In the genomic region with DNA sequence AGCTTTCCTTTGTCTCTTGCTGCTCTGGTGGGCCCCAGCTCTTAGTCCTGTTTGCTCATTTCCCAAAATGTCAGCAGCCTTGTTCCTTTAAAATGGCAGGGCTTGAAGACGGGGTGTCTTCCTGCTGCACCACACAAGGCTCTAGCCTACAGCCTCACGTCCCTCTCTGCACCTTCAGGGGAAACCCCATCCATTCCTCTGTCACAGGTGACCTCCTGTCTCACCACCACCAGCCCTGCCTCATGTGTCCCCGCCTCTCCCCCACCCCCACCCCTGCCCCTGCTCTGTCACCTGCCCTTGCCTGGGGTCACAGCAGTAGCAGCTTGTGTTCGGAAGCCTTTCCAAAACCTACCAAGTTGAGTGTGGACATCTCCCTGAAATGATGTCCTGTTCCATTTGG, we compare ENCODE assay signal across 21 mouse cellular contexts.
DNase-seq lines count a peak whose midpoint lies in the region; TF ChIP-seq lines count a peak whose summit lies in the region.
"Had no signal": no experiment of that assay in that cellular context is flagged by ENCODE, and none has a peak within 500 bp of the region (broad histone marks: within the 10 kb centered on the region; RNA-seq: fewer than 3 reads in every experiment).

No protein-coding gene starts in this region.

- no peak overlapping the region for H3K9ac ChIP-seq in CH12.LX (ENCODE audit: insufficient read depth, low read depth)
- no peak overlapping the region for H3K9ac ChIP-seq in ES-Bruce4 (ENCODE audit: low read depth, poor library complexity, severe bottlenecking)

- TF ChIP-seq CTCF in CH12.LX (conservative IDR thresholded peaks at IDR 0.05 in 1 of 2, IDR thresholded peaks at IDR 0.05 in 1 of 2; ENCODE audit: low read depth in 2 of 2, low read length in 2 of 2) = no peak
- TF ChIP-seq CTCF in ES-Bruce4 (IDR thresholded peaks at IDR 0.05; ENCODE audit: low read depth, low read length) = no peak

- TF ChIP-seq EP300 in CH12.LX (IDR thresholded peaks at IDR 0.05; ENCODE audit: low read length) (no peak), ES-Bruce4 (IDR thresholded peaks at IDR 0.05; ENCODE audit: insufficient read depth, low read depth, low read length) (peak; percentile 81)

- TF ChIP-seq RAD21 in CH12.LX (IDR thresholded peaks at IDR 0.05; ENCODE audit: low read depth, low read length) = no peak

- TF ChIP-seq POLR2A in CH12.LX (IDR thresholded peaks at IDR 0.05; ENCODE audit: low read depth, low read length) (0 out of 2 replicates have a peak, but pooled peaks have one; percentile 34), ES-Bruce4 (IDR thresholded peaks at IDR 0.05; ENCODE audit: insufficient read depth, low read length) (no peak)

- H3K27ac ChIP-seq in CH12.LX (ENCODE audit: insufficient read depth, low read depth) (no peak overlapping the region), ES-Bruce4 (ENCODE audit: insufficient read depth, low read length) (peak overlapping the region; percentile 48; the same call in 1 of the 2 replicates)

- H3K27me3 ChIP-seq in CH12.LX (replicated peaks) (no peaks in the 10 kb centered on the region), ES-Bruce4 (ENCODE audit: control insufficient read depth, insufficient read depth, low read length, poor library complexity, severe bottlenecking) (no peaks in the 10 kb centered on the region)
- H3K27me3 ChIP-seq: Patski had no signal

- peaks cover 17 to 53% of the 10 kb centered on the region in 2 experiments for H3K4me1 ChIP-seq in CH12.LX (ENCODE audit: control insufficient read depth in 1 of 2, insufficient read depth in 2 of 2)
- H3K4me1 ChIP-seq in ES-Bruce4 (ENCODE audit: control insufficient read depth, insufficient read depth, low read length) = peaks cover 12% of the 10 kb centered on the region

- peak overlapping the region in 2 of 3 experiments; percentile 7 to 13 for H3K4me3 ChIP-seq in CH12.LX (replicated peaks in 1 of 3; ENCODE audit: low read depth in 2 of 3, low read length in 2 of 3, poor library complexity in 1 of 3)
- no peak overlapping the region for H3K4me3 ChIP-seq in ES-Bruce4 (ENCODE audit: low read depth, low read length)

- H3K4me2 ChIP-seq in CH12.LX (ENCODE audit: insufficient read depth, low read depth, poor library complexity, severe bottlenecking) = peak overlapping the region; percentile 3; the same call in 1 of the 2 replicates

- peaks cover 2% of the 10 kb centered on the region for H3K9me3 ChIP-seq in CH12.LX (replicated peaks; ENCODE audit: low read length)
- H3K9me3 ChIP-seq in ES-Bruce4 (replicated peaks; ENCODE audit: control insufficient read depth, insufficient read depth, low read length, poor library complexity, severe bottlenecking) = no peaks in the 10 kb centered on the region
- H3K9me3 ChIP-seq: G1E had no signal

- H3K36me3 ChIP-seq in CH12.LX (replicated peaks in 1 of 2; ENCODE audit: control insufficient read depth in 1 of 2, insufficient read depth in 1 of 2, low read length in 1 of 2) (no peaks in the 10 kb centered on the region), ES-Bruce4 (ENCODE audit: control insufficient read depth, insufficient read depth, low read length, poor library complexity, severe bottlenecking) (no peaks in the 10 kb centered on the region)
- H3K36me3 ChIP-seq: G1E had no signal

- dilution Hi-C loops in CH12.LX (cut with MboI; ENCODE audit: extremely low pct_ligation_motif_present, extremely low pct_unique_long_range_greater_than_20kb, low sequenced_read_pairs) = no loop called here

- no peaks in the 10 kb centered on the region for H3K79me2 ChIP-seq in CH12.LX (replicated peaks; ENCODE audit: control insufficient read depth, extremely low read depth, insufficient read depth, poor library complexity, severe bottlenecking)

- DNase-seq in CH12.LX (ENCODE audit: extremely low read depth) (peak; percentile 71), ES-CJ7 (ENCODE audit: low read depth, low spot score) (peak; percentile 19)
- DNase-seq in frontal cortex, postnatal 36 days (ENCODE audit: low spot score in 2 of 2) = no peak
- DNase-seq in frontal cortex, postnatal 25 days (ENCODE audit: low spot score in 2 of 2) = no peak
- DNase-seq in urinary bladder, postnatal 4 days (ENCODE audit: low spot score in 2 of 2) = no peak
- DNase-seq: adrenal gland, adult 2 months; adrenal gland, adult 8-10 months; adrenal gland, postnatal 10 days; adrenal gland, postnatal 14 days; adrenal gland, postnatal 25 days; adrenal gland, postnatal 36 days; B cell, adult 2 months; cerebellum, adult 11 months; cerebellum, adult 11-12 months; cerebellum, adult 18-20 months; cerebellum, adult 2 months; cerebellum, adult 8-10 months; cerebellum, adult 9-10 months had no signal

- in situ Hi-C loops in CH12.LX (cut with MboI; ENCODE audit: low pct_ligation_motif_present, low pct_unique_long_range_greater_than_20kb, low sequenced_read_pairs) = loop anchor here (5.0 to 10.0 kb wide), 2 partner anchors 234 to 757 kb away; no protein-coding TSS in a partner anchor

TF ChIP-seq in CH12.LX, 34 proteins besides CTCF, POLR2A, EP300 and RAD21:
- TF ChIP-seq TCF12 (IDR thresholded peaks at IDR 0.05; ENCODE audit: low read depth, low read length) = peak; percentile 37; the same call in 1 of the 2 replicates
- no peak for TF ChIP-seq MAX (IDR thresholded peaks at IDR 0.05; ENCODE audit: low read length)
- TF ChIP-seq ELF1 (IDR thresholded peaks at IDR 0.05; ENCODE audit: low read depth, low read length) = no peak
- no peak for TF ChIP-seq E2F4 (IDR thresholded peaks at IDR 0.05; ENCODE audit: insufficient replicate concordance, low read depth, low read length)
- no peak for TF ChIP-seq NRF1 (IDR thresholded peaks at IDR 0.05; ENCODE audit: low read depth, low read length)
- TF ChIP-seq ETS1 (conservative IDR thresholded peaks at IDR 0.05; ENCODE audit: low read depth, low read length) = 0 out of 2 replicates have a peak, but pooled peaks have one; percentile 44
TF ChIP-seq in CH12.LX: peak in this region for 2.

Comparison
In these comparisons a context has a peak if more than half of its experiments do, and no peak if none do; other contexts are left out.
1. DNase-seq: peak in CH12.LX (single experiment) and ES-CJ7 (single experiment); none in frontal cortex, postnatal 36 days (0 of 2), frontal cortex, postnatal 25 days (0 of 2) and urinary bladder, postnatal 4 days (0 of 2).